26 mouse cellular contexts compared by ENCODE assay signal in the genomic region with DNA sequence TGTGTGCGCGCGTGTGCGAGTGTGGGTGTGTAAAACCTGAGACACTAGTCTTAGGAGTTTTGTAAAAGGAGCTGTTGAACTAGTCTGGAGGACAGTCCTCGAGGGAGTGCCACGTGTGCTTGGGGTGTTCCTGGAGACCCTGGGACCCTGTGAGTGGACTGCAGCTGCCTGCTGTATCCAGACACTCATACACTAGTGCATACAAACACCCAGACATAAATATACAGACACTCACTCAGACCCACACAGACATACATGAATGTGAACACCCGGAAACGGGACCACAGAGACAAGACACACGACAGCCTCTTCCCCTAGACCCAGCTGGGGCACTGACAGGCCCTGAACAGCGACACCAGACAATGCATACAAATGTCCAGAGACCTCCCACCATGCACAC. TPM values are rescaled to one million over a fixed set of nuclear protein-coding genes. Genes with fewer than 3 reads are reported as not detected.
A peak's percentile ranks its signal among the peaks of the same experiment; 100 is the strongest.
DNase-seq lines count a peak whose midpoint lies in the region; ATAC-seq and TF ChIP-seq lines count a peak whose summit lies in the region.
"Had no signal": no experiment of that assay in that cellular context is flagged by ENCODE, and none has a peak within 500 bp of the region (broad histone marks: within the 10 kb centered on the region; RNA-seq: fewer than 3 reads in every experiment).

No protein-coding gene starts in this region.

- TF ChIP-seq POLR2A in lung, adult 2 months (IDR thresholded peaks at IDR 0.05; ENCODE audit: borderline replicate concordance, extremely low read depth, low read depth, low read length): no peak

- H3K36me3 ChIP-seq in heart, embryonic 15.5 days: no peaks in the 10 kb centered on the region
- no peaks in the 10 kb centered on the region for H3K36me3 ChIP-seq in lung, embryonic 16.5 days (ENCODE audit: control insufficient read depth, insufficient read depth, low read length)
- H3K36me3 ChIP-seq in forebrain, embryonic 12.5 days (replicated peaks): no peaks in the 10 kb centered on the region
- H3K36me3 ChIP-seq: limb, embryonic 12.5 days had no signal

- H3K4me3 ChIP-seq in gastrocnemius, adult 2 months: peak overlapping the region; percentile 21
- peak overlapping the region; percentile 60 for H3K4me3 ChIP-seq in heart, embryonic 15.5 days
- no peak overlapping the region for H3K4me3 ChIP-seq in lung, embryonic 16.5 days (ENCODE audit: low read length)
- H3K4me3 ChIP-seq in lung, adult 2 months (replicated peaks; ENCODE audit: extremely low read depth, low read depth, low read length): no peak overlapping the region
- no peak overlapping the region for H3K4me3 ChIP-seq in forebrain, embryonic 12.5 days (replicated peaks)
- H3K4me3 ChIP-seq: limb, embryonic 12.5 days; myocyte had no signal

- DNase-seq in gastrocnemius, adult 2 months: no peak
- no peak for DNase-seq in gastrocnemius, postnatal 4 days (ENCODE audit: low spot score in 2 of 2)
- no peak for DNase-seq in heart, adult 11 months
- no peak for DNase-seq in lung, adult 2 months
- DNase-seq: adrenal gland, adult 8-10 months; cerebellum, adult 9-11 months; kidney, adult 11 months; midbrain, embryonic 14.5 days had no signal

- H3K4me2 ChIP-seq in heart, embryonic 15.5 days: peak overlapping the region; percentile 49
- no peak overlapping the region for H3K4me2 ChIP-seq in lung, embryonic 16.5 days (ENCODE audit: low read depth, low read length)
- H3K4me2 ChIP-seq in forebrain, embryonic 12.5 days: no peak overlapping the region
- H3K4me2 ChIP-seq: limb, embryonic 12.5 days had no signal

- no peaks in the 10 kb centered on the region for H3K9me3 ChIP-seq in heart, embryonic 15.5 days (replicated peaks)
- H3K9me3 ChIP-seq in lung, embryonic 16.5 days (ENCODE audit: control insufficient read depth, low read length): no peaks in the 10 kb centered on the region
- H3K9me3 ChIP-seq in forebrain, embryonic 12.5 days: no peaks in the 10 kb centered on the region
- H3K9me3 ChIP-seq: limb, embryonic 12.5 days had no signal

- no peak for TF ChIP-seq CTCF in gastrocnemius, adult 2 months (IDR thresholded peaks at IDR 0.05)
- TF ChIP-seq CTCF in lung, adult 2 months (IDR thresholded peaks at IDR 0.05; ENCODE audit: insufficient read depth, low read length): no peak

- no peak overlapping the region for H3K27ac ChIP-seq in gastrocnemius, adult 2 months
- H3K27ac ChIP-seq in heart, embryonic 15.5 days: peak overlapping the region; percentile 69
- peak overlapping the region; percentile 70 for H3K27ac ChIP-seq in lung, embryonic 16.5 days (ENCODE audit: low read length)
- no peak overlapping the region for H3K27ac ChIP-seq in forebrain, embryonic 12.5 days
- H3K27ac ChIP-seq: liver, embryonic 14.5 days had no signal

- no peak for ATAC-seq in heart, embryonic 15.5 days (replicated peaks; ENCODE audit: insufficient number of reproducible peaks, insufficient read depth, low FRiP score, low read depth)
- peak; percentile 81 for ATAC-seq in lung, embryonic 16.5 days (ENCODE audit: low read depth)
- no peak for ATAC-seq in forebrain, embryonic 12.5 days (ENCODE audit: low FRiP score)
- ATAC-seq: CD4-positive, CD25-positive, alpha-beta regulatory T cell, adult 4 months; hindbrain, embryonic 16.5 days; Patski had no signal

- intact Hi-C loops in gastrocnemius, adult 2 months (cut with DNase I): no loop called here

- peak overlapping the region; percentile 30 for H3K9ac ChIP-seq in heart, embryonic 15.5 days
- no peak overlapping the region for H3K9ac ChIP-seq in lung, embryonic 16.5 days (ENCODE audit: low read length)
- no peak overlapping the region for H3K9ac ChIP-seq in forebrain, embryonic 12.5 days
- H3K9ac ChIP-seq: limb, embryonic 12.5 days; liver, embryonic 14.5 days had no signal

- 67% methylated on average over 10 of the region's 10 CpGs for WGBS in heart, embryonic 15.5 days
- 54% methylated on average over 10 of the region's 10 CpGs for WGBS in lung, embryonic 16.5 days
- whole genome bisulfite sequencing in lung, adult 2 months: 72% methylated on average over 10 of the region's 10 CpGs
- WGBS in forebrain, embryonic 12.5 days: 77% methylated on average over 10 of the region's 10 CpGs

- H3K27me3 ChIP-seq in heart, embryonic 15.5 days: no peaks in the 10 kb centered on the region
- no peaks in the 10 kb centered on the region; the same call in 1 of the 2 replicates for H3K27me3 ChIP-seq in lung, embryonic 16.5 days (ENCODE audit: control insufficient read depth, insufficient read depth, low read depth, low read length)
- H3K27me3 ChIP-seq in forebrain, embryonic 12.5 days: peaks cover 12% of the 10 kb centered on the region; the same call in 1 of the 2 replicates
- H3K27me3 ChIP-seq: Patski had no signal

- H3K4me1 ChIP-seq in heart, embryonic 15.5 days (replicated peaks): peaks cover 43% of the 10 kb centered on the region
- H3K4me1 ChIP-seq in lung, embryonic 16.5 days (replicated peaks; ENCODE audit: control insufficient read depth, insufficient read depth, low read length): peaks cover 27% of the 10 kb centered on the region
- no peaks in the 10 kb centered on the region for H3K4me1 ChIP-seq in lung, adult 2 months (ENCODE audit: control insufficient read depth, insufficient read depth, low read length)
- no peaks in the 10 kb centered on the region for H3K4me1 ChIP-seq in forebrain, embryonic 12.5 days

RNA-seq across cellular contexts. Expression of gene Pth1r, which starts 15.8 kb away (rescaled TPM):
- total RNA-seq in gastrocnemius, adult 2 months (2021): 1 to 10 TPM in 1 of 2 experiments, under 1 TPM in 1; 0.99 to 1.3 TPM
- total RNA-seq in gastrocnemius, postnatal 4 days (2021): 10 to 100 TPM; 11.8 to 13.4 TPM
- 23.2 and 26.1 TPM in 2 replicates for polyA plus RNA-seq in heart, embryonic 15.5 days (2015; fragmentation: Nextera tagmentation; extraction: Ambion mirVana)
- polyA plus RNA-seq in lung, embryonic 16.5 days (2015; fragmentation: Nextera tagmentation; extraction: Ambion mirVana): 60.3 and 61.6 TPM in 2 replicates
- polyA plus RNA-seq in lung, adult 2 months (2012; rRNA removed): 13.8 and 14.0 TPM in 2 replicates
- 16.1 and 18.6 TPM in 2 replicates for polyA plus RNA-seq in forebrain, embryonic 12.5 days (2016; fragmentation: Nextera tagmentation; extraction: Ambion mirVana)
- total RNA-seq: hematopoietic stem cell, adult 5-6 weeks; megakaryocyte, adult 5-6 weeks had no signal
- polyA plus RNA-seq: CD4-positive, CD25-positive, alpha-beta regulatory T cell, adult 4 months had no signal

RNA-seq across cellular contexts. Expression of gene Myl3, which starts 21.1 kb away (rescaled TPM):
- 1,000 to 10,000 TPM in 1 of 2 experiments, 100 to 1,000 TPM in 1; 528 to 1,790 TPM for total RNA-seq in gastrocnemius, adult 2 months (2021)
- 100 to 1,000 TPM; 322 to 324 TPM for total RNA-seq in gastrocnemius, postnatal 4 days (2021)
- 3,797 and 4,490 TPM in 2 replicates for polyA plus RNA-seq in heart, embryonic 15.5 days (2015; fragmentation: Nextera tagmentation; extraction: Ambion mirVana)
- 10.6 and 13.9 TPM in 2 replicates for polyA plus RNA-seq in lung, embryonic 16.5 days (2015; fragmentation: Nextera tagmentation; extraction: Ambion mirVana)
- polyA plus RNA-seq in lung, adult 2 months (2012; rRNA removed): 10.8 and 214 TPM in 2 replicates
- 1.3 and 1.5 TPM in 2 replicates for polyA plus RNA-seq in forebrain, embryonic 12.5 days (2016; fragmentation: Nextera tagmentation; extraction: Ambion mirVana)
- total RNA-seq: hematopoietic stem cell, adult 5-6 weeks; megakaryocyte, adult 5-6 weeks had no signal
- polyA plus RNA-seq: CD4-positive, CD25-positive, alpha-beta regulatory T cell, adult 4 months; forebrain, embryonic 11.5 days; small intestine, adult 2 months had no signal

RNA-seq across cellular contexts. Expression of gene Prss42, which starts 35.2 kb away (rescaled TPM):
- not detected for total RNA-seq in gastrocnemius, adult 2 months (2021)
- not detected for total RNA-seq in gastrocnemius, postnatal 4 days (2021)
- 0.15 TPM in 1 of 2 replicates, not detected in the other for polyA plus RNA-seq in heart, embryonic 15.5 days (2015; fragmentation: Nextera tagmentation; extraction: Ambion mirVana)
- not detected in 2 replicates for polyA plus RNA-seq in lung, embryonic 16.5 days (2015; fragmentation: Nextera tagmentation; extraction: Ambion mirVana)
- not detected in 2 replicates for polyA plus RNA-seq in lung, adult 2 months (2012; rRNA removed)
- not detected in 2 replicates for polyA plus RNA-seq in forebrain, embryonic 12.5 days (2016; fragmentation: Nextera tagmentation; extraction: Ambion mirVana)
- total RNA-seq: adrenal gland, adult 8-10 months; gastrocnemius, adult 8-10 months; hematopoietic stem cell, adult 5-6 weeks; layer of hippocampus, postnatal 10 days; megakaryocyte, adult 5-6 weeks had no signal
- polyA plus RNA-seq: CD4-positive, CD25-positive, alpha-beta regulatory T cell, adult 4 months; forebrain, embryonic 11.5 days; hindbrain, embryonic 16.5 days; kidney, embryonic 16.5 days; large intestine, adult 2 months; limb, embryonic 12.5 days; midbrain, embryonic 14.5 days; myocyte; neural tube, embryonic 14.5 days; Patski; small intestine, adult 2 months had no signal

RNA-seq across cellular contexts. Expression of gene Prss44, which starts 51.0 kb away (rescaled TPM):
- total RNA-seq in gastrocnemius, adult 2 months (2021): not detected
- total RNA-seq in gastrocnemius, postnatal 4 days (2021): not detected
- not detected in 2 replicates for polyA plus RNA-seq in heart, embryonic 15.5 days (2015; fragmentation: Nextera tagmentation; extraction: Ambion mirVana)
- polyA plus RNA-seq in lung, embryonic 16.5 days (2015; fragmentation: Nextera tagmentation; extraction: Ambion mirVana): not detected in 2 replicates
- not detected in 2 replicates for polyA plus RNA-seq in lung, adult 2 months (2012; rRNA removed)
- not detected in 2 replicates for polyA plus RNA-seq in forebrain, embryonic 12.5 days (2016; fragmentation: Nextera tagmentation; extraction: Ambion mirVana)
- total RNA-seq: adrenal gland, adult 8-10 months; gastrocnemius, adult 8-10 months; hematopoietic stem cell, adult 5-6 weeks; layer of hippocampus, postnatal 10 days; megakaryocyte, adult 5-6 weeks had no signal
- polyA plus RNA-seq: CD4-positive, CD25-positive, alpha-beta regulatory T cell, adult 4 months; forebrain, embryonic 11.5 days; hindbrain, embryonic 16.5 days; kidney, embryonic 16.5 days; large intestine, adult 2 months; limb, embryonic 12.5 days; liver, embryonic 14.5 days; midbrain, embryonic 14.5 days; myocyte; neural tube, embryonic 14.5 days; Patski; small intestine, adult 2 months had no signal

Comparison
In these comparisons a context has a peak if more than half of its experiments do, and no peak if none do; other contexts are left out.
1. H3K27ac ChIP-seq: peak in heart, embryonic 15.5 days (single experiment) and lung, embryonic 16.5 days (single experiment); none in gastrocnemius, adult 2 months (single experiment) and forebrain, embryonic 12.5 days (single experiment).
2. H3K4me3 ChIP-seq: peak in gastrocnemius, adult 2 months (single experiment) and heart, embryonic 15.5 days (single experiment); none in lung, embryonic 16.5 days (single experiment), lung, adult 2 months (single experiment) and forebrain, embryonic 12.5 days (single experiment).
3. RNA of gene Myl3, which starts 21.1 kb away (polyA plus RNA-seq): 3,797 to 4,490 TPM in heart, embryonic 15.5 days; 10.8 to 214 TPM in lung, adult 2 months, 10.6 to 13.9 TPM in lung, embryonic 16.5 days and 1.3 to 1.5 TPM in forebrain, embryonic 12.5 days; every median in the first group is over 10 times any median in the second.